Mouse (Mus musculus): Measurements from ENCODE around the gene Gm5089.

Gene Gm5089

DNA sequence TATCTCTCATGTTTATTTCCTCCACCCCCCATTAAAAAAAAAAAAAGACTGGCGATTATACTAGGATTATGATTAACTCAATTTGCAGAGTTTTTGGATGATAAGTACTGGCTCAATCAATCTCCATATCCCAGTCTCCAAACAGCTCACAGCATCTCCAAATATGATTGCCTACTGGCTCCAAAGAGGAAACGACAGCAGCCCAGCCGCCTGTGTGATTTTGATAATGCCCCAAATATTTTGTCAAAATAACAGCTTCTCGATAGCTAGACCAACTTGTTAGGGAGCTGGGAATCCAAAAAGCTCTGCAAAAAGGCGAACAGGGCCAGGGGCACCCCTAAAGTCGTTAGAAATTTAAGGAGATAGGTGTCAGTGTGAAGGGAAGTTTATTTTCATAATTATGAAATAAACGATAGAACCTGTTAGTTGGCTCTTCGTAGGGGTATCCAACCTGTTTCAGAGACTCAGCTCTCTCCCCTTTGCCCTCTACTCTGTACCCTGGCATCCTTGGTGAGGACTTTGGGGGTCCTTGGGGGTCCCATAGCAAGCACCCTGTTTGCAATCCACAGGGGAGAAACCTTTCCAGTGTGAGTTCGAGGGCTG, 27.2 kb upstream of the Gm5089 start:
- no peak for DNase-seq (ENCODE audit: low spot score)

DNA sequence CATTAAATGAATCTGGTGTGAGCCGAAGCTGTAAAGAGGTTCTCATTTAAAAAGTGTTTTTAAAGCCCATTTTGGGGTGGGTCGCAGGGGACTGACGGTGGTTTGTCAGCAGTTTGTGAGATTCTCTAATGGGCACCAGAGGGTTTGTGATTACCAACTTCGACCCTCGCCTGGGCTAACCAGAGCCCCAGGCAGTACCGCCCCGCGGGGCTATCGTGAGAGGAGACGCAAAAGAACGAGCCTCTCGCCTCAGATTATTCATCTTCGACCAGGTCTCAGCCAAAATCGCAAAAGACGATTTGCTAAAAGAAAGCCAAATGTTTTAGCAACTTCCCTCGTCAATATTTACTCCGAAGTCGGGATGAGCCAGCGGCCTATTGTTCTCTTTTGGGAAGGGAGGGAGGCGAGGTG, 26.4 kb upstream of the Gm5089 start:
- DNase-seq (ENCODE audit: low spot score) = no peak

DNA sequence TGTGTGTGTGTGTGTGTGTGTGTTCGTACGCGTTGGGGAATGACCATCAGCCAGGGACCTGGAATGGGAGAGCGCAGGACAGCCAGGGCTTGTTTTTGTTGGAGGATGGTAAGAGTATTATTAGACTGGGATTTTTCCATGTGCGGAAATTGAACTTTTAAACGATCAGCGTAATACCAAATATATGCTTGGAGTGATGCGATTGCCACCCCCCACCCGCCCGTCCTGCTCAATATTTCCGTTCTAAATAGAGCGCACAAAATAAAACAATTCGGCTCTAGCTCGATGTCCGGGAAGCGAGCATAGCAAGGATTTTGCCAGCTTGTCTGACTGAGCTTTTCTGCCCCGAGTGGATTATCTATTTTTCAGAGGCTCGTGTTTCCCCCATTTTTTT, 25.9 kb upstream of the Gm5089 start:
- no peak for DNase-seq (ENCODE audit: low spot score)

DNA sequence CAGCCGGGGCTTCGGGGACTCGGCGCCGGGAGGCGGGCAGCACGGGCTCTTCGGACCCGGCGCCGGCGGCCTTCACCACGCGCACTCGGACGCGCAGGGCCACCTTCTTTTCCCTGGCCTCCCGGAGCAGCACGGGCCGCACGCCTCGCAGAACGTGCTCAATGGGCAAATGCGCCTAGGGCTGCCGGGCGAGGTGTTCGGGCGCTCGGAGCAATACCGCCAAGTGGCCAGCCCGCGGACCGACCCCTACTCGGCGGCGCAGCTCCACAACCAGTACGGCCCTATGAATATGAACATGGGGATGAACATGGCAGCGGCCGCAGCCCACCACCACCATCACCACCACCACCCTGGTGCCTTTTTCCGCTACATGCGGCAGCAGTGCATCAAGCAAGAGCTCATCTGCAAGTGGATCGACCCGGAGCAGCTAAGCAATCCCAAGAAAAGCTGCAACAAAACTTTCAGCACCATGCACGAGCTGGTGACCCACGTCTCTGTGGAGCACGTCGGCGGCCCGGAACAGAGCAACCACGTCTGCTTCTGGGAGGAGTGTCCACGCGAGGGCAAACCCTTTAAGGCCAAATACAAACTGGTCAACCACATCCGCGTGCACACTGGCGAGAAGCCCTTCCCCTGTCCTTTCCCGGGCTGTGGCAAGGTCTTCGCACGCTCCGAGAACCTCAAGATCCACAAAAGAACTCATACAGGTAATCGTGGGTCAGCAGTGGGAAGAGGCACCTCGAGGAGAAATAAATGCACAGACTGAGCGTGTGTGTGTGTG, 25.3 kb upstream of the Gm5089 start:
- no peak for DNase-seq (ENCODE audit: low spot score)

DNA sequence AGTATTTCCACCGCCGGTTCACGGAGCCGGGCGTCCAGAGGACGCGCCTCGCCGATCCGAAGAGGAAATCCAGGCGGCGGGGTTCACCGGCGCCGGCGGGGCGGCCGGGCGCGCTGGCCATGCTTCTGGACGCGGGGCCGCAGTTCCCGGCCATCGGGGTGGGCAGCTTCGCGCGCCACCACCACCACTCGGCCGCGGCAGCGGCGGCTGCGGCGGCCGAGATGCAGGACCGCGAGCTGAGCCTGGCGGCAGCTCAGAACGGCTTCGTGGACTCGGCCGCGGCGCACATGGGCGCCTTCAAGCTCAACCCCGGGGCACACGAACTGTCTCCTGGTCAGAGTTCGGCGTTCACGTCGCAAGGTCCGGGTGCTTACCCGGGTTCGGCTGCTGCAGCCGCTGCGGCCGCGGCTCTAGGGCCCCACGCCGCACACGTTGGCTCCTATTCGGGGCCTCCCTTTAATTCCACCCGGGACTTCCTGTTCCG, 24.7 kb upstream of the Gm5089 start:
- no peak for DNase-seq (ENCODE audit: low spot score)

DNA sequence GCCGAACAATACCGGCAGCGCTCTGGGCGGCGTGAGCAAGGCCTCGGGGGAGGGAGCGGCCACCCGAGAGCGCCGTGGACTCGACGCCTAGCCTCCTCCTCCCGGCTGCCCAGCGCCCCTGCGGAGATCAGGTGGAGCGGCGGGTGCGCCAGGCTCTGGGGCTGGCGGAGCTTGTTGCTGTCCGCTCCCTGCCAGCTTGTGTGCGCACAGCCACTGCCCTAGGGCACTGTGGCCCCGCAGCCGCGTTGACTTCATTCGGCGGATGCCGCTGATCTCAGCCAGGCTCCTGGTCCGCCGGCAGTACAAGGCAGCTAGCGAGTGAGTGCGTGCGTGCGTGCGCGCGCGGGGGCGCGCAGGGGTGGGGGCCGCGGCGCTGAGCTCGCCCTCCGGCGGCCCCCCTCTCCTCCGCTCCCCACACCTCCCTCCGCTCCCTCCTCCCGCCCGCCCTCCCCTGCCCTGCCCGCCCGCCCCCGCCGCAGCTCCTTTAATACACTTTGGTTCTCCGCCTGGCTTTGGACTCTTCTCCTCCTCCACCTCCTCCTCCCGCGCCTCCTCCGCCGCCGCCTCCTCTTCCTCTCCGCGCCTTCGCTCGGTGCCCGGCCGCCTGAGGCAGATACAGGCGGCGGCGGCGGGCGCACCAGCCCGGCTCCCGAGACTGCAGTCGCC, 24.1 kb upstream of the Gm5089 start, which contains the start of gene Zic2:
TSS of gene Zic2 (plus strand) at position 545 of the 666 bp plus-strand sequence.
- DNase-seq (ENCODE audit: low spot score) = no peak

DNA sequence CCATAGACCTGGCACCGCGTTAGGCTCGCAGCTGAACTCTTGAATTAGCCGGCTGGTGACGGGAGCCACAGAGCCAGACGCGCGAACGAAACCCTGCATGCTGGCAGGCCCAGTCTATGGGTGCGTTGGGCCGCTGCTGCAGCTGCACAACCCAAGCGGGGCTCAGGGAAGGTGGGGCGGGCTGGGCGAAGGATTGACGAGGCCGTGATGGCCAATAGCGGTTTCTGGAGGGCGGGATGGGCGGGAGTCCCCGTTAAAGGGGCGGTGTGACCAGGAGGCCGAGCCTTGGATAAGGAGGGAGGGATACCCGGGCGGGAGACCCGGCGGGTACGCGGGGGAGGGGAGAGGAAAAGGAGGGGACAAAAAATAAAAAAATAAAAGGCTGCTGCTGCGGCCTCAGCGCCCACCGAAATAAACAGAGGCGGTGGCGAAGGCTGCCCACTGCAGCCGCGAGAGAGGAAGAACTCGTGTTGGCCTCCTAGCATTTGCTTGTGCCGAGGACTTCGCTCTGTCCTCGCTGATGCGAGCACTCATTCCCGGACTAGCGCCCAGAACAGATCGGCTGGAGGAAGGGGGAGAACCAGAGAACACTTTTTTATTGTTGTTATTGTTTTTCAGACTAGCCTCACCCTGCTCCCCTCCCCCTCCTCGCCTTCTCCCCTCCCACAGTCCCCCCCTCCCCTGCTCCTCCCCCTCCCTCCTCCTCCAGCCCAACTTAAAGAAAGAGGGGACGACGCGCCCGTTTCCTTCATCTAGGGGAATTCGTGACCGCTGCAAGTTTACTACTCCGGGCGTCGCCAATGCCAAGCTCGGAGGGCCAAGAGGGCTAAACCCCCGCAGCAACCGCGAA, 23.4 kb upstream of the Gm5089 start:
- no peak for DNase-seq (ENCODE audit: low spot score)

DNA sequence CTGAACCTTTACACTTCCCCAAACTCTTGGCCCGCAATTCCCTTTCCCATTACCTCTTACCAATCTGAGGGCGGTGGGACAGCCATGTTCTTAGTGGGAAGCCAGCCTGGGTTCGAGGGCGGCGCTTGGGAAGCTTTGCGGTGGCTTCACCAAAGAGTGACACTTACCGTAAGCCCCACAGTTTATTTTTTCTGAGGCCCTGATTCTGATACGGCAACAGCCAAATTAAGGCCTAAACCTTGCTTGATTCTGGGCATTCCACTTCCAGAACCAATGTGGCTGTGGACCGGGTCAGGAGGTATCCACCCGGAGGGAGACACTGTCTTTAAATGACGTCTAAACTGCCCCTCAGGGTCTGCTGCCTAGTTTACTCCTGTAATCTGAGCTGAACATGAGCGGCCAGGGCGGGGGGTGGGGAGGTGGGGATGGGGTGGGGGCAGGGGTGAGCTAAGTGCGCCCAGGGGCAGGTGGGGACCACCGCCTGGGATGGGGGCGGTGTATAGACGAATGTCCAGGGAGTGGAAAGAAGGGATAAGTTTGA, 22.4 kb upstream of the Gm5089 start:
- DNase-seq (ENCODE audit: low spot score) = no peak

DNA sequence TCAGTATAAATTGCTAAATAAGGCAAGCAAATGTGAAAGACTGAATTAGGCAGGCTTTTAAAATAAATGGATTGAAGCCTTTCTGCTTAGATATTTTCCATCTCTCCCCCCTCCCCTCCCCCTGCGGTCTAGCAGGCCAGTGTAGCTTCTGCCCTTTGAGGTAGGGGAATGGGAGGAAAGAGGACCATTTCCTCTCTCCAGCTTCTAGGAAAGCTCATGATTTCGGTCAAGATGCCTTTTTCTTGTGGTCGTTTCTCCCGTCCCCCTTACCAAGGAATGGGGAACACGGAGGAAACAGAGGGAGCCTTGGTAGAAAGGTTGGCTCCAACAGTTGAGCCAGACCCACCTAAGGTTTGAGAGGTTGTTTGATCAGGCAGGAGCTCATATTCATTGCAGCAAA, 21.7 kb upstream of the Gm5089 start:
- no peak for DNase-seq (ENCODE audit: low spot score)

DNA sequence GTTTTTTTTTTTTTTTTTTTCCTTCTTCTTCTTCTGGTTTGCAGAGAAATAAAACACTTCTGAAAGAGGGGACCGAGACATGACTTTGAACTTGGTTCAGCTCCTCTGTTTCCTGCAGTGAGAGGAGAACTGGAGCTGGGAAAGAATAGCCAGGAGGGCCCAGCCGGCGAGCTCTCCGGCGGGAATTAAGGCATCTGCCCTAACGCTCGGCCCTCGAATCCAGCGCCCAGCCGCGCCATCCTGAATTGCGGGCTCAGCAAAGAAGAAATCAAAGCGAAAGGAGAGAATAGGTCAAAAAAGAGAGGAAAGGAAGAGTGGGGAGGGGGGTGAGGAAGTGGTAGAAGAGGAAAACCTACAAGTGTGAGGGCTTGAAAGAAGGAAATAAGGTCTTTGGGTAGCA, 21.2 kb upstream of the Gm5089 start:
- no peak for DNase-seq (ENCODE audit: low spot score)

DNA sequence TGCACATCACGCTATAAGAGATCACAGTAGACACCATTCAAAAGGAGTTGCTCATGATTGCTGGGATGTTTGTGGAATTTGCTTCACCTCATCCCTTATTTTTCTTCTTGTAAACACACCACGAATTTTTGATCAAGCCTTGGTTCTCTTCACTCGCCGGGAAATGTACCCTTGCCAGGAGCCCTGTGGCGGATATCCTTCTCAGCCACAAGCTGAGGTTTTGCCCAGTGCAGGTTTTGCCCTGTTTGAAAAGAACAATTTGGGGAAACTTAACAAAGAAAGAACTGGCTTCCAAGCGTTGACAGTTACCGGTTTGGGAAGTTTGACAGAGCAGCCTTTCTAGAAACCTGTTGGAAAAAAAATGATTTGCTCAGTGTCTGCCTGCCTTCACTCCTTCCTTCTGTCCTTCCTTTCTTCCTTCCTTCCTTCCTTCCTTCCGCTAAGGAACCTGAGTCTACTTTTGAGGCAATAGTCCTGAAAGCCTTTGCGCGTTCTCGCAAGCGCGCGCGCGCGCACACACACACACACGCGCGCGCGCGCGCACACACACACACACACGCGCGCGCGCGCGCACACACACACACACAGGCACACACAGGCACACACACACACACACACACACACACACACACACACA, 20.7 kb upstream of the Gm5089 start:
- no peak for DNase-seq (ENCODE audit: low spot score)

DNA sequence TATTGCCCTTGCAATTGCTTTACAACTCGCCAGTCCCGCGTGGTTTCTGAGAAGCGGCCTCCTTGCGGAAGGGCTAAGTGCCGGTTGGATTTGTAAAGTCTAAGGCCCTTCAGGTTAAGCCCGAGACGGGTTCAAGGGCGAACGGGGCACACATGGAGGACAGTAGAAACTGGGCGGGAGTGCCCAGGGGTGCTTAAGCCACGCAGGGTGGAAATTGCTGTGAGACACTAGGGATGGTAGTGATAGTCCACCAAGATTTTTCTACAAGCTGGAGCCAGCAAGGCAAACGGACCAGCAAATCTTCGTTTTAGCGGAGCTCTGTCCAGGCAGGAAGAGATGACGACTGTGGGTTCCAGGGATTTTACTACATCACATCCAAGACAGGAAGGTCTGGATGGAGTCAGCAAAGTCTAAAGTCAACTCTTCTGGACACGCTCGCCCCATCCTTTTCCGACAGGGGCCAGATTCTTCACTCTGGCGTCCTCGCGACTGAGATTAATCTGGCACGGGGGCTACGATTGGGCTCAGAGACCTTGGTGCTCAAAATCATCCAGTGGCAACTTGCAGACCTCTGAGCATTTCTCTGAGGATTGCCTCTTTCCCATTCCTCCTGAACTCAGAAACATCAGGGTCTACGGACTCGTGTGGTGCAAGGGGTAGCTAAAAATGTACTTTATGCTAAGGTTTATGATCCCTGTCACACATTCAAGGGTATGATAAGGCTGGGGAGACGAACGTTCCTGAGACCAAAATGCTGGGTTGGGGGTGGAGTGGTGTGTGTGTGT, 18.2 kb upstream of the Gm5089 start:
- DNase-seq (ENCODE audit: low spot score) = no peak

DNA sequence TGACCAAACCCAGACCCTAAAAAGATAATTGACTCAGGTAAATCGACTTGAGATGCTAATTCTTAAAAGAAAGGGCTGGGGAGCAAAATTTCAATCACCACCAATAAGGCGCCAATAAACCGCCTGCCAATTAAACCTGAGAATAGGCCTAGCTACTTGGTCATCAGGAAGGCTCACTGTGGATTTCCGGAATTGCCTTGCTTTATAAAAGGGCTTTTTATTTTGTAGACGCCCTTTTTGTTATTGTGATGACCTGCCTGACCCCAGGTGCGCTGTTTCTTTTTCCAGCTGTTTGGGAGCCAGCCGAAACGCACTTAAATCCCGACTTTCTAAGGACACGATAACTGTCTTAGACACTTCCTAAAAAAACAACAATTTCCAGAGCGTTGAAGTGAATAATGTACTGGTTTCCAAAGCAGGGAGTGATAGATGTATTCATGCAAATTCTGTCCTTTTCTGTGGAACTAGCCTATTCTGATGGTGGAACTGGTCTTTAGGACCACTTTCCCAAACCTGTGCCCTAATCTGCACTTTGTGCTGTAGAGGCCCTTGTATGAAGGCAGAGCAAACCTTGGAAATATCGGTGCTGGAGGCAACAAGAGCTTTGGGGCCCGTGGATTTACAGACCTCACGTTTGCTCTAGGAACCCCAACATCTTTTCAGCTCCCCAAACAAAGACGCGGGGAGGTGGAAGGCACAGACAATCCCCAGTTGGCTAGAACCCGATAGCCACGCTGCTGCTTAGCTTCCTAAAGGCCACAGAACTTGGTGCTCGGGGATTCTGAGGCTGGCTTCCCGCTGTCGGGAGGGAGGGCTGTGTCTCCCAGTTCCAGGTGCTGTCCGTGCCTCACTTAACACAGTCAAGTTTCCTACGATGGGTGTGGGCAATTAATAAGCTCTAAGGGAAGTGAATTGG, 17.3 kb upstream of the Gm5089 start:
- DNase-seq (ENCODE audit: low spot score) = no peak

DNA sequence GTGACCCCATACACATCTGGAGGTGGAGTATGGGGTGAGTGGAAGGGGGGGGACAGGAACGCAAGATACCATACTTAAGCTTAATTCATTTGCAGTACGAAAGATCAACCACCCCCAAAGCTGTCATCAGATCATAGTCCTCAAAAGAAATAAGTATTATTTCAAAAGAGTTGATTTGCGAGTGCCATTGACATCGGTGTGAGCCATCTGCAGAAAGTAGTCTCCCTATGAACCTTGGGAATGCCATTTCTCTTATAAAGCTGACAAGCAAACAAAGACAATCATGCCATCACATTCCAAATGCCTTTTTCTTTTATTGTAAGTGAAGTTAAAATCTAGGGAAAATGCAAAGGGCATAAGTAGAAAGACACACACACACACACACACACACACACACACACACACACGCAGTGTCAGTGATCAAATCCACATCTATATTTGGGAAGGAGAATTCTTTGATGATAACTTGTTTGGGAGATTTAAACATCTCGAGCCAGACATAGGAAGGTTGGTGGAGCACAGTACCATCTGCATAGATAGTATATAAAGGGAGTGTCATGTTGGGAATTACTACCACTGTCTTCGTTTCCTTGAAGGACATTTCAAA, 15.9 kb upstream of the Gm5089 start:
- no peak for DNase-seq (ENCODE audit: low spot score)

DNA sequence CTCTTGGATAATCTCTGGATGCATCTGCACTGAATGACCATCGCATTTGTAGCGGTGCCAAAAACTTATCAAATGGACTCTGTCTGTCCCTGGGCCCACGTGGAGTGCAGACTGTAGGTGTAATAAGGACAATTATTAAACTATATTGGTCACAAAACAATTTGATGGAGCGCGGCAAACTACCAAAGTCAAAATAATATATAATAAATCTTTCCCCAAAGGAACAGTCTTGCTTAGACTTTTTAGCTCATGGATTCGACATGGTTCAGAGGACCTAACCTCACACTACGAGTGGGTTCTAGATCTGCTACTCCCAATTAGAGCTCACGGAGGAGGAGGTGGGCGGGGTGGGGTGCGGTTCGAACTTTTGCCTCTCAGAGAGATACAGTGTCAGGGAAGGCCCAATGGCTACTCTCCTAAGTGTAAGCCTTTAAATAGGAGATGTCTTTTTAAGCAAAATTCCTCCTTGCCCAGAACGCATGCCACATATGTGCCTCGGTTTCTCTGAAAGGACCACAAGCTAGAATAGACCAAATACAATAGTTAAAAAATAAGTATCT, 15.1 kb upstream of the Gm5089 start:
- DNase-seq (ENCODE audit: low spot score) = no peak

DNA sequence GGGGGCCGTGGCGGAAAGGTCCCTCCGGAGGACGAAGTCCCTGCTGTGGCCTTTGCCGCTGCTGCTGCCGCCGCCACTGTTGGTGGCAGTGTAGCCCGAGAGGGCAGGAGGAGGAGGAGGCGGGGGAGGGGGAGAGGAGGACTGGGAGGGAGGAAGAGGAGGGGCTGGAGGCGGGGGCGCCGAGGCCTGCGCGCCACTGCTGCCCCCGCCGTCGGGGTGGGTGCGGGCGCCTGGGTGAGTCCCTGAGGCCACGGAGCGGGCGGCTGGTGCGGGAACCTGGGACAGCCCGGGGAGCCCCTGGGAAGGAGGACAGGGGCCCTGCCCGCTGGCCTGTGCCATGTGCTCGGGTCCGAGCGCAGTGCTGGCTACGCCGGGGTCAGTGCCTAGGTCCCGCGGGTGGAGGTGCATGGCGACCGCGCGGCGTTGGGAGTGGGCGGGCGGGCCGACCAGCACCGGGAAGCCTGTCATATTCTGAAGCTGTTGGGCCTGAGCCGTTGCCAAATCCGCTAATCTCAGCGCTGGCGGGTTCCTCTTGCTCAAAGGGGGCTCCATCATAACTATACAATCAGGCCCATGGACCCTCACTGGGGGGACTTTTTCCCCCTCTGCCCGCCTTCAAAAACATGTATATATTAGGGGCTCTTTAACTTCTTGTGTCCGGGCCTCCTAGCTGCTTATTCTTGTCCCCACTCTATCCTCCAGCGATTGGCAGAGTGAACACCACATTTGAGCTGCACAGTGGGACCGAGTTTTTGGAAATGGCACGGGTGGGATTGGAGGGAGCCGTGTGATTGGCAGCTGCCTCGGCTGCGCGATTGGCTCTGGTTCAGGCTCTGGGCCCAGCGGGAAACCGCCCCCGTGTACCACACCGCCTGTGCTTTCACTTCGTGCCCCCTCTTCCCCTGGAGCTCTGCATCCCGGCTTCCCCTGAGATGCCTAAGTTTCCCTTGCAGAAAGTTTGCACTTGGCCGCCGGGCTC, 14.1 kb upstream of the Gm5089 start, which contains the start of gene Zic5:
TSS of gene Zic5 (minus strand) at position 915 of the 979 bp plus-strand sequence.
- no peak for DNase-seq (ENCODE audit: low spot score)

DNA sequence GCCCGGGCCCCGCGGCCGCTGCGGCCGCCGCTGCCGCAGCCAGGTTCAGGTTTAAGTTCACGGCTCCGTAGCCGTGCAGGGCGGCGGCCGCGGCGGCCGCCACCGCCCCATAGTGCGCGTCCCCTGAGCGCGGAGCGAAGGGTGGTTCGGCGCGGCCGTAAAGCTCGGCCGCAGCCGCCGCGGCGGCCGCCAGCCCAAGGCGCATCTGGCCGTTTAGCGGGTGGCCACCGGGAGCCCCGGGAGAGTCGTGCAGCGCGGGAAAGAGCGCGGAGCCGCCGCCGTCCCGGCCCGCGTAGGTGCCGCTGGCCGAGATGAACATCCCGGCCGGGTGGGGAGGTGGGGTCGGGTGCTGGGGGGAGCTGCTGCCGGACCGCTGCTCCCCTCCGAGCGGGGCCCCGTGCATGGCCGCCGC, 13.4 kb upstream of the Gm5089 start:
- DNase-seq (ENCODE audit: low spot score) = no peak
